Mouse (Mus musculus) CH12.LX (cell line): ENCODE results near the gene Cadm2. TPM values are rescaled to one million over a fixed set of nuclear protein-coding genes. Genes with fewer than 3 reads are reported as not detected.
A peak's percentile ranks its signal among the peaks of the same experiment; 100 is the strongest.

Source experiments
- DNase-seq: peaks from one replicate; pipeline ENCODE4 v3.0.0-alpha.2; 2013; ENCODE audit errors: extremely low read depth
- H3K27ac ChIP-seq: 2 replicates; pipeline ENCODE4 v1.5.1; 2012; ENCODE audit warnings: low read depth, mild to moderate bottlenecking, control low read depth, moderate library complexity; ENCODE audit not compliant: insufficient read depth
- H3K27me3 ChIP-seq: replicated peaks from 2 replicates; pipeline ENCODE3; 2012; ENCODE audit warnings: inconsistent platforms
- H3K36me3 ChIP-seq, 2 experiments: replicated peaks in 1 of 2; 2 replicates each; pipeline versions ENCODE3 to v1.6.1; 2012; ENCODE audit warnings: inconsistent platforms in 1 of 2, low read length in 1 of 2, mild to moderate bottlenecking in 1 of 2, mixed read lengths in 1 of 2, moderate library complexity in 1 of 2; ENCODE audit not compliant: control insufficient read depth in 1 of 2, insufficient read depth in 1 of 2
- H3K4me1 ChIP-seq, 2 experiments: 2 replicates each; pipeline ENCODE4 v1.6.1; 2012; ENCODE audit warnings: inconsistent platforms in 1 of 2, moderate library complexity in 1 of 2; ENCODE audit not compliant: insufficient read depth in 2 of 2, control insufficient read depth in 1 of 2
- H3K4me2 ChIP-seq: 2 replicates; pipeline ENCODE4 v1.6.1; 2012; ENCODE audit warnings: low read depth, mild to moderate bottlenecking, control low read depth; ENCODE audit not compliant: poor library complexity, insufficient read depth, severe bottlenecking
- H3K4me3 ChIP-seq, 3 experiments: fragments of 150-350 bp in 1 of 3; sonication (generic) in 1 of 3; replicated peaks in 1 of 3; 2 replicates each; pipeline versions ENCODE3 to v1.5.1; 2011 to 2012; ENCODE audit warnings: low read depth in 2 of 3, low read length in 2 of 3, mild to moderate bottlenecking in 2 of 3, moderate library complexity in 2 of 3, control low read depth in 1 of 3, improper control_type of control experiment in 1 of 3, inconsistent platforms in 1 of 3, mixed read lengths in 1 of 3; ENCODE audit not compliant: poor library complexity in 1 of 3
- H3K79me2 ChIP-seq: replicated peaks from 2 replicates; pipeline ENCODE4 v1.6.1; 2012; ENCODE audit warnings: mild to moderate bottlenecking, moderate library complexity; ENCODE audit not compliant: control insufficient read depth, poor library complexity, insufficient read depth, severe bottlenecking; ENCODE audit errors: extremely low read depth
- H3K9ac ChIP-seq: 2 replicates; pipeline ENCODE4 v1.6.1; 2012; ENCODE audit warnings: low read depth, mild to moderate bottlenecking, control low read depth, moderate library complexity; ENCODE audit not compliant: insufficient read depth
- H3K9me3 ChIP-seq: replicated peaks from 2 replicates; pipeline ENCODE3; 2012; ENCODE audit warnings: low read length, inconsistent platforms, mixed read lengths
- BHLHE40 ChIP-seq: IDR thresholded peaks from 2 replicates; pipeline ENCODE4 v1.6.1; 2011; ENCODE audit warnings: mild to moderate bottlenecking, low read depth, low read length, improper control_type of control experiment
- JUND ChIP-seq: conservative IDR thresholded peaks from 2 replicates; pipeline ENCODE4 v1.6.1; 2011; ENCODE audit warnings: low read depth, low read length, improper control_type of control experiment
- KAT2A ChIP-seq: IDR thresholded peaks from 2 replicates; pipeline ENCODE4 v1.6.1; 2012; ENCODE audit warnings: low read length, improper control_type of control experiment, inconsistent platforms; ENCODE audit not compliant: insufficient replicate concordance
- MAFK ChIP-seq: IDR thresholded peaks from 2 replicates; pipeline ENCODE4 v1.6.1; 2011; ENCODE audit warnings: low read length, improper control_type of control experiment; ENCODE audit not compliant: insufficient replicate concordance
- MEF2A ChIP-seq: IDR thresholded peaks from 2 replicates; pipeline ENCODE4 v1.6.1; 2014; ENCODE audit warnings: low read depth, mild to moderate bottlenecking, inconsistent platforms, low read length, improper control_type of control experiment, borderline replicate concordance
- MXI1 ChIP-seq: IDR thresholded peaks from 2 replicates; pipeline ENCODE4 v1.6.1; 2011; ENCODE audit warnings: mild to moderate bottlenecking, low read depth, low read length, improper control_type of control experiment
- MYC ChIP-seq: IDR thresholded peaks from 2 replicates; pipeline ENCODE4 v1.6.1; 2011; ENCODE audit warnings: low read depth, mild to moderate bottlenecking, improper control_type of control experiment, low read length
- NRF1 ChIP-seq: IDR thresholded peaks from 2 replicates; pipeline ENCODE4 v1.6.1; 2014; ENCODE audit warnings: low read depth, mild to moderate bottlenecking, inconsistent platforms, low read length, improper control_type of control experiment, moderate library complexity
- PAX5 ChIP-seq: IDR thresholded peaks from 2 replicates; pipeline ENCODE4 v1.6.1; 2012; ENCODE audit warnings: low read length, inconsistent platforms, mixed read lengths
- POLR2A ChIP-seq: IDR thresholded peaks from 2 replicates; pipeline ENCODE4 v1.6.1; 2011; ENCODE audit warnings: low read depth, mild to moderate bottlenecking, improper control_type of control experiment, low read length
- POLR2AphosphoS2 ChIP-seq: IDR thresholded peaks from 2 replicates; pipeline ENCODE4 v1.6.1; 2011; ENCODE audit warnings: low read depth, low read length, improper control_type of control experiment
- RAD21 ChIP-seq: IDR thresholded peaks from 2 replicates; pipeline ENCODE4 v1.6.1; 2011; ENCODE audit warnings: low read depth, mild to moderate bottlenecking, low read length, improper control_type of control experiment, moderate library complexity
- RCOR1 ChIP-seq: conservative IDR thresholded peaks from 2 replicates; pipeline ENCODE4 v1.6.1; 2012; ENCODE audit warnings: low read depth, mild to moderate bottlenecking, inconsistent platforms, low read length, improper control_type of control experiment
- TBP ChIP-seq: conservative IDR thresholded peaks from 2 replicates; pipeline ENCODE4 v1.6.1; 2011; ENCODE audit warnings: low read depth, low read length, improper control_type of control experiment
- UBTF ChIP-seq: IDR thresholded peaks from 2 replicates; pipeline ENCODE4 v1.6.1; 2012; ENCODE audit warnings: low read depth, mild to moderate bottlenecking, inconsistent platforms, low read length, improper control_type of control experiment, moderate library complexity
- USF1 ChIP-seq: IDR thresholded peaks from 2 replicates; pipeline ENCODE4 v1.6.1; 2014; ENCODE audit warnings: low read depth, mild to moderate bottlenecking, inconsistent platforms, low read length, improper control_type of control experiment
- ZKSCAN1 ChIP-seq: IDR thresholded peaks from 2 replicates; pipeline ENCODE4 v1.6.1; 2012; ENCODE audit warnings: low read depth, inconsistent platforms, low read length, improper control_type of control experiment, borderline replicate concordance
- dilution Hi-C: fragments of 300-500 bp; cut with MboI; formaldehyde crosslinking; loops from 2 replicates; pipeline ENCODE4 v1.14.3; 2020; ENCODE audit warnings: low sequenced_read_pairs; ENCODE audit not compliant: extremely low pct_unique_long_range_greater_than_20kb, extremely low pct_ligation_motif_present
- in situ Hi-C: fragments of 300-500 bp; cut with MboI; formaldehyde crosslinking; loops from 3 replicates; pipeline ENCODE4 v1.14.3; 2019; ENCODE audit warnings: low sequenced_read_pairs, low pct_ligation_motif_present, low pct_unique_long_range_greater_than_20kb, mixed read lengths
- polyA plus RNA-seq: library from polyadenylated mRNA; unstranded; fragments of >175 nt; gene quantifications from 2 replicates; pipeline ENCODE4 v1.2.1, GENCODE M21; 2012; ENCODE audit warnings: low read depth; ENCODE audit not compliant: insufficient read length
- total RNA-seq, 2 experiments: library from RNA; depleted of rRNA; stranded (reverse); fragments of 300-350 nt in 1 of 2; fragments of >200 nt in 1 of 2; gene quantifications; 2 replicates each; pipeline ENCODE4 v1.2.3; 2012 to 2014

The Cadm2 gene
- total and polyA plus RNA-seq, 3 experiments = not detected

DNA sequence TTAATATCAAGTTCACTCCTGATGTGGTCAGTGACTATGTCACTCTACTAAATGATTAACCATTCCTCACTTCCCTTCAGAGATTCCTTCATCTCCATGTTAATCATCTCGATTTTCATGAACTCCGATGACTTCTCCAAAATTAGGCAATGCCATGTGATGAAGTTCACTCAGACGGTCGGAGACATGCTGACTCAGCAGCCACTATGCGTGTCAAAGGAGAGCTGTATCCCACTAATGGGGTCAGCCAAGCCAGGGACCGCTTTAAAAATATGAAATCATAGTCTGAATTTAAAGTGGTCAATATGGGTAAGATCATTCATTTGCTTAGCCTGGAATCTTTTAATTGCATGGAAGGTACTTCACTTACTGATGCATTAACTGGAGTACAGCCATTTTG is 29.7 kb downstream of the Cadm2 start:
- dilution Hi-C loops = no loop called here
- peak; percentile 55; the same call in 1 of the 2 replicates for TF ChIP-seq MAFK
- no peak for TF ChIP-seq POLR2AphosphoS2
- DNase-seq = no peak
- Histone ChIP-seq H3K4me1 (no peaks in the 10 kb centered on the region), H3K4me2 (no peak overlapping the region), H3K27me3 (no peaks in the 10 kb centered on the region), H3K9ac (no peak overlapping the region), H3K27ac (no peak overlapping the region), H3K4me3 (no peak overlapping the region), H3K9me3 (peaks cover 45% of the 10 kb centered on the region), H3K79me2 (no peaks in the 10 kb centered on the region), H3K36me3 (no peaks in the 10 kb centered on the region)
- in situ Hi-C loops = no loop called here

GRCm38 (mm10) chr16:67578842-67579517 is 41.7 kb downstream of the Cadm2 start:
- in situ Hi-C loops = no loop called here
- TF ChIP-seq RCOR1 (no peak), UBTF (no peak), MXI1 (no peak), USF1 (no peak), ZKSCAN1 (no peak), TBP (no peak), POLR2A (no peak), RAD21 (no peak), NRF1 (no peak), KAT2A (no peak), MAFK (no peak), JUND (no peak), POLR2AphosphoS2 (no peak), PAX5 (no peak), MYC (no peak), MEF2A (no peak), BHLHE40 (no peak)
- H3K9me3 ChIP-seq = peaks cover 39% of the 10 kb centered on the region
- H3K4me1 ChIP-seq = no peaks in the 10 kb centered on the region
- no peaks in the 10 kb centered on the region for H3K36me3 ChIP-seq
- H3K79me2 ChIP-seq = no peaks in the 10 kb centered on the region
- no peak overlapping the region for H3K27ac ChIP-seq
- no peaks in the 10 kb centered on the region for H3K27me3 ChIP-seq
- no peak overlapping the region for H3K9ac ChIP-seq
- dilution Hi-C loops = no loop called here
- H3K4me2 ChIP-seq = no peak overlapping the region
- no peak overlapping the region for H3K4me3 ChIP-seq
- no peak for DNase-seq
